In the genomic region with DNA sequence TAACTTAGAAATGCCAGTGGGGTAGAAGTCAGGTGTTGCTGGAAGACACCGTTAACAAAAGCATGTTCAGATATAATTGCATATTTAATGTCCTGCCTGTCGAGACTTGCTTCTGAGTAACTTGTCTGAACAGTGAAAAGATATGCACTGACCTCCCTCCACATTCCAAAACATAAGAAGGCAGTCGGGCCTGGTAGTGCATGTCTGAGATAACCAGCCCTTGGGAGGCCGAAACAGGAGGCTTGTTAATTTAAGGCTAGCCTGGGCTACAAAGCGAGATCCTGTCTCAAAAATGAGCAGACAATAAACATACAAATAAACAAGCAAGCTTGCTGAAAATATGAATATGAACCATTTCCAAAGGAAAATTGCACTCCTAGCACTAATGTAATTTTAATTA, we compare ENCODE assay signal across 15 mouse cellular contexts. TPM values are rescaled to one million over a fixed set of nuclear protein-coding genes. Genes with fewer than 3 reads are reported as not detected.
"Had no signal": no experiment of that assay in that cellular context is flagged by ENCODE, and none has a peak within 500 bp of the region (broad histone marks: within the 10 kb centered on the region; RNA-seq: fewer than 3 reads in every experiment).

No protein-coding gene starts in this region.

- ATAC-seq: midbrain, embryonic 13.5 days had no signal

- H3K4me1 ChIP-seq: kidney, embryonic 15.5 days; liver, embryonic 13.5 days; midbrain, embryonic 13.5 days had no signal

- H3K27me3 ChIP-seq: kidney, embryonic 15.5 days; liver, embryonic 13.5 days; midbrain, embryonic 13.5 days had no signal

- H3K27ac ChIP-seq: kidney, embryonic 15.5 days; layer of hippocampus, adult 2 months; liver, embryonic 13.5 days; macrophage; midbrain, embryonic 13.5 days had no signal

- H3K9me3 ChIP-seq: kidney, embryonic 15.5 days; liver, embryonic 13.5 days had no signal

- H3K4me2 ChIP-seq: kidney, embryonic 15.5 days; liver, embryonic 13.5 days; midbrain, embryonic 13.5 days had no signal

- H3K4me3 ChIP-seq: kidney, embryonic 15.5 days; layer of hippocampus, adult 2 months; liver, embryonic 13.5 days; midbrain, embryonic 13.5 days had no signal

- DNase-seq: kidney, adult 11 months; kidney, adult 8-10 months; kidney, postnatal 14 days; layer of hippocampus, adult 9-11 months; liver, embryonic 13.5 days; lung, adult 2 months; lung, postnatal 14 days; right cerebral cortex, adult 18-20 months; right cerebral cortex, postnatal 14 days; right cerebral cortex, postnatal 4 days; thymus, postnatal 25 days had no signal

- H3K9ac ChIP-seq: kidney, embryonic 15.5 days; liver, embryonic 13.5 days; midbrain, embryonic 13.5 days had no signal

RNA-seq across cellular contexts. Expression of a gene that starts 46.6 kb away (rescaled TPM):
- polyA plus RNA-seq: macrophage had no signal
